Mouse (Mus musculus): Measurements from ENCODE around the gene Mcm2.

The Mcm2 gene

GRCm38 (mm10) chr6:88889410-88890042 is 9.1 kb downstream of the Mcm2 start:
- no peak for DNase-seq (ENCODE audit: low read depth, low spot score)

GRCm38 (mm10) chr6:88886417-88886967 is 12.1 kb downstream of the Mcm2 start:
- DNase-seq (ENCODE audit: low read depth, low spot score): no peak

- DNase-seq (ENCODE audit: low read depth, low spot score): no peak
Observed at GRCm38 (mm10) chr6:88885644-88886416, 12.8 kb downstream of the Mcm2 start.

- DNase-seq (ENCODE audit: low read depth, low spot score): no peak
Observed at GRCm38 (mm10) chr6:88884690-88885089, 13.9 kb downstream of the Mcm2 start.

- no peak for DNase-seq (ENCODE audit: low read depth, low spot score)
Observed at GRCm38 (mm10) chr6:88884195-88884594, 14.4 kb downstream of the Mcm2 start.

- DNase-seq (ENCODE audit: low read depth, low spot score): no peak
Observed at GRCm38 (mm10) chr6:88881334-88881733, 17.2 kb downstream of the Mcm2 start.

- DNase-seq (ENCODE audit: low read depth, low spot score): no peak
Observed at GRCm38 (mm10) chr6:88879471-88879870, 19.1 kb downstream of the Mcm2 start.

- no peak for DNase-seq (ENCODE audit: low read depth, low spot score)
Observed at GRCm38 (mm10) chr6:88874868-88875508, 23.6 kb downstream of the Mcm2 start, which contains the start of gene Podxl2. Gene Podxl2 (minus strand): TSS chr6:88875044.

GRCm38 (mm10) chr6:88873965-88874867 is 24.4 kb downstream of the Mcm2 start:
- DNase-seq (ENCODE audit: low read depth, low spot score): no peak

GRCm38 (mm10) chr6:88872811-88873210 is 25.8 kb downstream of the Mcm2 start:
- no peak for DNase-seq (ENCODE audit: low read depth, low spot score)

- no peak for DNase-seq (ENCODE audit: low read depth, low spot score)
Observed at GRCm38 (mm10) chr6:88871546-88871945, 27.0 kb downstream of the Mcm2 start.

GRCm38 (mm10) chr6:88870594-88870993 is 28.0 kb downstream of the Mcm2 start:
- DNase-seq (ENCODE audit: low read depth, low spot score): no peak

- DNase-seq (ENCODE audit: low read depth, low spot score): no peak
Observed at GRCm38 (mm10) chr6:88869459-88869858, 29.1 kb downstream of the Mcm2 start.

GRCm38 (mm10) chr6:88865704-88866103 is 32.9 kb downstream of the Mcm2 start:
- no peak for DNase-seq (ENCODE audit: low read depth, low spot score)

GRCm38 (mm10) chr6:88860914-88861313 is 37.7 kb downstream of the Mcm2 start:
- DNase-seq (ENCODE audit: low read depth, low spot score): peak; percentile 29

GRCm38 (mm10) chr6:88858341-88858740 is 40.2 kb downstream of the Mcm2 start:
- DNase-seq (ENCODE audit: low read depth, low spot score): no peak

GRCm38 (mm10) chr6:88857830-88858229 is 40.8 kb downstream of the Mcm2 start:
- DNase-seq (ENCODE audit: low read depth, low spot score): no peak

GRCm38 (mm10) chr6:88857249-88857648 is 41.3 kb downstream of the Mcm2 start:
- DNase-seq (ENCODE audit: low read depth, low spot score): no peak

GRCm38 (mm10) chr6:88855636-88856035 is 42.9 kb downstream of the Mcm2 start:
- peak; percentile 66 for DNase-seq (ENCODE audit: low read depth, low spot score)

GRCm38 (mm10) chr6:88854509-88854908 is 44.1 kb downstream of the Mcm2 start:
- DNase-seq (ENCODE audit: low read depth, low spot score): no peak

GRCm38 (mm10) chr6:88850034-88850433 is 48.5 kb downstream of the Mcm2 start:
- DNase-seq (ENCODE audit: low read depth, low spot score): no peak

All from CD4-positive helper T cell, adult 2 months (primary cell).